Mouse (Mus musculus) retina, adult 2 months (tissue): Measurements from ENCODE around the gene Cmtm4.

Experiments
- DNase-seq: peaks from one replicate; pipeline ENCODE4 v3.0.0-alpha.2; 2012; ENCODE audit warnings: low read depth, low spot score

The Cmtm4 gene

GRCm38 (mm10) chr8:104395703-104396357 is at the start of gene Cmtm4:
TSS of gene Cmtm4 (minus strand) at chr8:104395807.
- DNase-seq = peak; percentile 57

- DNase-seq = no peak
Observed at GRCm38 (mm10) chr8:104445248-104445647, 49.6 kb upstream of the Cmtm4 start.

- DNase-seq = no peak
Observed at GRCm38 (mm10) chr8:104443125-104443679, 47.6 kb upstream of the Cmtm4 start.

GRCm38 (mm10) chr8:104442299-104443124 is 46.9 kb upstream of the Cmtm4 start, which contains the start of gene Dync1li2:
TSS of gene Dync1li2 (minus strand) at chr8:104443047.
- peak; percentile 77 for DNase-seq

GRCm38 (mm10) chr8:104441613-104442012 is 46.0 kb upstream of the Cmtm4 start:
- no peak for DNase-seq

- no peak for DNase-seq
Observed at GRCm38 (mm10) chr8:104439461-104439860, 43.9 kb upstream of the Cmtm4 start.

- no peak for DNase-seq
Observed at GRCm38 (mm10) chr8:104437494-104438135, 42.0 kb upstream of the Cmtm4 start.

GRCm38 (mm10) chr8:104436591-104436990 is 41.0 kb upstream of the Cmtm4 start:
- DNase-seq = no peak

- peak; percentile 56 for DNase-seq
Observed at GRCm38 (mm10) chr8:104436038-104436437, 40.4 kb upstream of the Cmtm4 start.

- no peak for DNase-seq
Observed at GRCm38 (mm10) chr8:104434826-104435354, 39.3 kb upstream of the Cmtm4 start.

GRCm38 (mm10) chr8:104434275-104434674 is 38.7 kb upstream of the Cmtm4 start:
- DNase-seq = no peak

GRCm38 (mm10) chr8:104433191-104433842 is 37.7 kb upstream of the Cmtm4 start:
- no peak for DNase-seq

- no peak for DNase-seq
Observed at GRCm38 (mm10) chr8:104432656-104433055, 37.0 kb upstream of the Cmtm4 start.

- DNase-seq = no peak
Observed at GRCm38 (mm10) chr8:104430230-104430629, 34.6 kb upstream of the Cmtm4 start.

- DNase-seq = no peak
Observed at GRCm38 (mm10) chr8:104427703-104428102, 32.1 kb upstream of the Cmtm4 start.

GRCm38 (mm10) chr8:104422313-104422712 is 26.7 kb upstream of the Cmtm4 start:
- DNase-seq = no peak

- DNase-seq = no peak
Observed at GRCm38 (mm10) chr8:104416022-104416421, 20.4 kb upstream of the Cmtm4 start.

- DNase-seq = no peak
Observed at GRCm38 (mm10) chr8:104414204-104414603, 18.6 kb upstream of the Cmtm4 start.

GRCm38 (mm10) chr8:104413770-104414169 is 18.2 kb upstream of the Cmtm4 start:
- DNase-seq = no peak

GRCm38 (mm10) chr8:104412805-104413532 is 17.4 kb upstream of the Cmtm4 start:
- DNase-seq = no peak

- DNase-seq = no peak
Observed at GRCm38 (mm10) chr8:104411972-104412371, 16.4 kb upstream of the Cmtm4 start.
